Mouse (Mus musculus) lung, adult 2 months (tissue): ENCODE measurements at regions not wholly inside any gene's neighbourhood (a gene's known extent, or its start where the extent isn't known, plus 50 kb on each side); places are given as distances from the start of the nearest gene placed in this dataset.

Experiments
- CTCF ChIP-seq: fragments of 200-500 bp; IDR thresholded peaks from 2 replicates; pipeline ENCODE4 v1.5.1; 2011; ENCODE audit warnings: mild to moderate bottlenecking, low read length, control low read depth; ENCODE audit not compliant: insufficient read depth
- POLR2A ChIP-seq: fragments of 200-500 bp; IDR thresholded peaks from 2 replicates; pipeline ENCODE4 v1.6.1; 2011; ENCODE audit warnings: low read depth, mild to moderate bottlenecking, control low read depth, low read length, borderline replicate concordance; ENCODE audit errors: extremely low read depth

DNA sequence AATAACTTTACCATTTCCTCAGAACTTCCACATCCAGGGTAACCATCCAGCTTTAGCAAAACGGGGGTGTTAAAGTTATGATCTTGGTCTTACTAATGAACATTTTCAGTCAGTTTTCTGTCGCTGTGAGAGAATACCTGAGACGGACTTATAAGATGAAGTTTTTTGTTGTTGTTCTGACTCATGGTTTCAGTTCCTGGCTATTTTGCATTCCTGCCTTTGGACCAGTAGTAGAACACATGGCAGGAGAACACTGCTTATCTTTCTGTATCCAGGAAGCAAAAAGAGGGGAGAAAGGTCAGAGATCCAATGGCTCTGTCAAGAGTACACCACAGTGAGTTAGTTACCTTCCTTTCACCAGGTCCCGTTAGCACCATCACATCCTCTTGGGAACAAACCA is 54.5 kb upstream of the Eps8l3 start:
- TF ChIP-seq CTCF (no peak), POLR2A (no peak)
